Mouse (Mus musculus) CH12.LX (cell line): ENCODE measurements around the gene Kcnc3. TPM values are rescaled to one million over a fixed set of nuclear protein-coding genes. Genes with fewer than 3 reads are reported as not detected.

ENCODE experiments used
- DNase-seq: peaks from one replicate; pipeline ENCODE4 v3.0.0-alpha.2; 2013; ENCODE audit errors: extremely low read depth
- H3K27ac ChIP-seq: 2 replicates; pipeline ENCODE4 v1.5.1; 2012; ENCODE audit warnings: low read depth, mild to moderate bottlenecking, control low read depth, moderate library complexity; ENCODE audit not compliant: insufficient read depth
- H3K27me3 ChIP-seq: replicated peaks from 2 replicates; pipeline ENCODE3; 2012; ENCODE audit warnings: inconsistent platforms
- H3K36me3 ChIP-seq, 2 experiments: replicated peaks in 1 of 2; 2 replicates each; pipeline versions ENCODE3 to v1.6.1; 2012; ENCODE audit warnings: inconsistent platforms in 1 of 2, low read length in 1 of 2, mild to moderate bottlenecking in 1 of 2, mixed read lengths in 1 of 2, moderate library complexity in 1 of 2; ENCODE audit not compliant: control insufficient read depth in 1 of 2, insufficient read depth in 1 of 2
- H3K4me1 ChIP-seq, 2 experiments: 2 replicates each; pipeline ENCODE4 v1.6.1; 2012; ENCODE audit warnings: inconsistent platforms in 1 of 2, moderate library complexity in 1 of 2; ENCODE audit not compliant: insufficient read depth in 2 of 2, control insufficient read depth in 1 of 2
- H3K4me2 ChIP-seq: 2 replicates; pipeline ENCODE4 v1.6.1; 2012; ENCODE audit warnings: low read depth, mild to moderate bottlenecking, control low read depth; ENCODE audit not compliant: poor library complexity, insufficient read depth, severe bottlenecking
- H3K4me3 ChIP-seq, 3 experiments: fragments of 150-350 bp in 1 of 3; sonication (generic) in 1 of 3; replicated peaks in 1 of 3; 2 replicates each; pipeline versions ENCODE3 to v1.5.1; 2011 to 2012; ENCODE audit warnings: low read depth in 2 of 3, low read length in 2 of 3, mild to moderate bottlenecking in 2 of 3, moderate library complexity in 2 of 3, control low read depth in 1 of 3, improper control_type of control experiment in 1 of 3, inconsistent platforms in 1 of 3, mixed read lengths in 1 of 3; ENCODE audit not compliant: poor library complexity in 1 of 3
- H3K79me2 ChIP-seq: replicated peaks from 2 replicates; pipeline ENCODE4 v1.6.1; 2012; ENCODE audit warnings: mild to moderate bottlenecking, moderate library complexity; ENCODE audit not compliant: control insufficient read depth, poor library complexity, insufficient read depth, severe bottlenecking; ENCODE audit errors: extremely low read depth
- H3K9ac ChIP-seq: 2 replicates; pipeline ENCODE4 v1.6.1; 2012; ENCODE audit warnings: low read depth, mild to moderate bottlenecking, control low read depth, moderate library complexity; ENCODE audit not compliant: insufficient read depth
- H3K9me3 ChIP-seq: replicated peaks from 2 replicates; pipeline ENCODE3; 2012; ENCODE audit warnings: low read length, inconsistent platforms, mixed read lengths
- BHLHE40 ChIP-seq: IDR thresholded peaks from 2 replicates; pipeline ENCODE4 v1.6.1; 2011; ENCODE audit warnings: mild to moderate bottlenecking, low read depth, low read length, improper control_type of control experiment
- CHD2 ChIP-seq: IDR thresholded peaks from 2 replicates; pipeline ENCODE4 v1.6.1; 2011; ENCODE audit warnings: low read length, improper control_type of control experiment
- E2F4 ChIP-seq: IDR thresholded peaks from 2 replicates; pipeline ENCODE4 v1.6.1; 2011; ENCODE audit warnings: low read depth, low read length, improper control_type of control experiment; ENCODE audit not compliant: insufficient replicate concordance
- EP300 ChIP-seq: IDR thresholded peaks from 2 replicates; pipeline ENCODE4 v1.6.1; 2011; ENCODE audit warnings: low read length, improper control_type of control experiment
- ETS1 ChIP-seq: conservative IDR thresholded peaks from 2 replicates; pipeline ENCODE4 v1.6.1; 2012; ENCODE audit warnings: low read depth, mild to moderate bottlenecking, inconsistent platforms, low read length, improper control_type of control experiment, moderate library complexity
- GABPA ChIP-seq: IDR thresholded peaks from 2 replicates; pipeline ENCODE4 v1.6.1; 2012; ENCODE audit warnings: low read depth, low read length, improper control_type of control experiment, inconsistent platforms; ENCODE audit not compliant: insufficient replicate concordance
- IRF4 ChIP-seq: IDR thresholded peaks from 2 replicates; pipeline ENCODE4 v1.6.1; 2014; ENCODE audit warnings: low read depth, mild to moderate bottlenecking, inconsistent platforms, low read length, improper control_type of control experiment
- MAX ChIP-seq: IDR thresholded peaks from 2 replicates; pipeline ENCODE4 v1.6.1; 2011; ENCODE audit warnings: low read length, improper control_type of control experiment
- MAZ ChIP-seq: IDR thresholded peaks from 2 replicates; pipeline ENCODE4 v1.6.1; 2012; ENCODE audit warnings: low read depth, mild to moderate bottlenecking, inconsistent platforms, low read length, improper control_type of control experiment, moderate library complexity
- MEF2A ChIP-seq: IDR thresholded peaks from 2 replicates; pipeline ENCODE4 v1.6.1; 2014; ENCODE audit warnings: low read depth, mild to moderate bottlenecking, inconsistent platforms, low read length, improper control_type of control experiment, borderline replicate concordance
- MXI1 ChIP-seq: IDR thresholded peaks from 2 replicates; pipeline ENCODE4 v1.6.1; 2011; ENCODE audit warnings: mild to moderate bottlenecking, low read depth, low read length, improper control_type of control experiment
- MYC ChIP-seq: IDR thresholded peaks from 2 replicates; pipeline ENCODE4 v1.6.1; 2011; ENCODE audit warnings: low read depth, mild to moderate bottlenecking, improper control_type of control experiment, low read length
- NELFE ChIP-seq: IDR thresholded peaks from 2 replicates; pipeline ENCODE4 v1.6.1; 2011; ENCODE audit warnings: low read depth, low read length, improper control_type of control experiment
- PAX5 ChIP-seq: IDR thresholded peaks from 2 replicates; pipeline ENCODE4 v1.6.1; 2012; ENCODE audit warnings: low read length, inconsistent platforms, mixed read lengths
- RAD21 ChIP-seq: IDR thresholded peaks from 2 replicates; pipeline ENCODE4 v1.6.1; 2011; ENCODE audit warnings: low read depth, mild to moderate bottlenecking, low read length, improper control_type of control experiment, moderate library complexity
- RCOR1 ChIP-seq: conservative IDR thresholded peaks from 2 replicates; pipeline ENCODE4 v1.6.1; 2012; ENCODE audit warnings: low read depth, mild to moderate bottlenecking, inconsistent platforms, low read length, improper control_type of control experiment
- TBP ChIP-seq: conservative IDR thresholded peaks from 2 replicates; pipeline ENCODE4 v1.6.1; 2011; ENCODE audit warnings: low read depth, low read length, improper control_type of control experiment
- UBTF ChIP-seq: IDR thresholded peaks from 2 replicates; pipeline ENCODE4 v1.6.1; 2012; ENCODE audit warnings: low read depth, mild to moderate bottlenecking, inconsistent platforms, low read length, improper control_type of control experiment, moderate library complexity
- USF1 ChIP-seq: IDR thresholded peaks from 2 replicates; pipeline ENCODE4 v1.6.1; 2014; ENCODE audit warnings: low read depth, mild to moderate bottlenecking, inconsistent platforms, low read length, improper control_type of control experiment
- USF2 ChIP-seq: conservative IDR thresholded peaks from 2 replicates; pipeline ENCODE4 v1.6.1; 2011; ENCODE audit warnings: low read depth, low read length, improper control_type of control experiment
- ZC3H11A ChIP-seq: IDR thresholded peaks from 2 replicates; pipeline ENCODE4 v1.6.1; 2012; ENCODE audit warnings: low read depth, mild to moderate bottlenecking, inconsistent platforms, low read length, improper control_type of control experiment
- ZKSCAN1 ChIP-seq: IDR thresholded peaks from 2 replicates; pipeline ENCODE4 v1.6.1; 2012; ENCODE audit warnings: low read depth, inconsistent platforms, low read length, improper control_type of control experiment, borderline replicate concordance
- ZNF384 ChIP-seq: IDR thresholded peaks from 2 replicates; pipeline ENCODE4 v1.6.1; 2012; ENCODE audit warnings: low read depth, low read length, improper control_type of control experiment, inconsistent platforms
- dilution Hi-C: fragments of 300-500 bp; cut with MboI; formaldehyde crosslinking; loops from 2 replicates; pipeline ENCODE4 v1.14.3; 2020; ENCODE audit warnings: low sequenced_read_pairs; ENCODE audit not compliant: extremely low pct_unique_long_range_greater_than_20kb, extremely low pct_ligation_motif_present
- in situ Hi-C: fragments of 300-500 bp; cut with MboI; formaldehyde crosslinking; loops from 3 replicates; pipeline ENCODE4 v1.14.3; 2019; ENCODE audit warnings: low sequenced_read_pairs, low pct_ligation_motif_present, low pct_unique_long_range_greater_than_20kb, mixed read lengths
- polyA plus RNA-seq: library from polyadenylated mRNA; unstranded; fragments of >175 nt; gene quantifications from 2 replicates; pipeline ENCODE4 v1.2.1, GENCODE M21; 2012; ENCODE audit warnings: low read depth; ENCODE audit not compliant: insufficient read length
- total RNA-seq, 2 experiments: library from RNA; depleted of rRNA; stranded (reverse); fragments of 300-350 nt in 1 of 2; fragments of >200 nt in 1 of 2; gene quantifications; 2 replicates each; pipeline ENCODE4 v1.2.3; 2012 to 2014

Kcnc3 gene
- total and polyA plus RNA-seq, 3 experiments = 0.31 to 5.6 (median 1.7) TPM

- in situ Hi-C loops = no loop called here
- TF ChIP-seq USF2 (no peak), ZC3H11A (no peak), MAZ (no peak), E2F4 (no peak), MYC (no peak), EP300 (no peak)
- Histone ChIP-seq H3K27me3 (no peaks in the 10 kb centered on the region), H3K27ac (no peak overlapping the region), H3K4me3 (no peak overlapping the region), H3K9me3 (peaks cover 3% of the 10 kb centered on the region), H3K9ac (no peak overlapping the region), H3K4me2 (no peak overlapping the region), H3K36me3 (peaks cover 54 to 75% of the 10 kb centered on the region in 2 experiments), H3K79me2 (peaks cover 10% of the 10 kb centered on the region; the same call in 1 of the 2 replicates), H3K4me1 (peaks cover 12 to 54% of the 10 kb centered on the region in 2 experiments)
- DNase-seq = no peak
- dilution Hi-C loops = no loop called here
Observed at GRCm38 (mm10) chr7:44543071-44543470, 47.4 kb upstream of the Kcnc3 start.

DNA sequence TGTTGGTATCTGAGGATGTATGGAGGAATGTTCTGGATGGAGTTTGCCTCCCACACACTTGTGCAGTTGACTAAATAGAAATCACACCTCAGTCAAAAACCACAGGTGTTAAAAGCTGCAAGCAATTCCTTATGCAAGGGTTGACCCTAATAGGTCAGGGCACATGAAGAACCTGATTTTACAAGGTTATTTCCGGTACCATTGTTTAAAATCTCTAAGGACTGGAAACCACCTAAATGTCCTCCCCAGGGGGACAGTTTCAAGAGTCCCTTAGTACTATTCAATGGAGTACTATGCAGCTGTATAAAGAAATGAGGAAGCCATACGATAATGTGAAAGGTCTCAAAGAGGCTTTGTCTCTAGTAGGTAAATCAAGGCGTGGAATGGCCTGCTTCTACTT is 44.2 kb upstream of the Kcnc3 start:
- Histone ChIP-seq H3K27me3 (no peaks in the 10 kb centered on the region), H3K36me3 (peaks cover 40 to 63% of the 10 kb centered on the region in 2 experiments), H3K9ac (no peak overlapping the region), H3K4me2 (no peak overlapping the region), H3K4me1 (peaks cover 12 to 44% of the 10 kb centered on the region in 2 experiments), H3K27ac (no peak overlapping the region), H3K79me2 (peaks cover 10% of the 10 kb centered on the region; the same call in 1 of the 2 replicates), H3K9me3 (peaks cover 3% of the 10 kb centered on the region), H3K4me3 (no peak overlapping the region)
- in situ Hi-C loops = no loop called here
- TF ChIP-seq MAX (no peak), RAD21 (no peak), ETS1 (peak; percentile 55), MAZ (no peak; the same call in 1 of the 2 replicates), BHLHE40 (peak; percentile 55), MXI1 (no peak), USF2 (no peak), ZNF384 (no peak), RCOR1 (no peak)
- peak; percentile 45 for DNase-seq
- dilution Hi-C loops = no loop called here

DNA sequence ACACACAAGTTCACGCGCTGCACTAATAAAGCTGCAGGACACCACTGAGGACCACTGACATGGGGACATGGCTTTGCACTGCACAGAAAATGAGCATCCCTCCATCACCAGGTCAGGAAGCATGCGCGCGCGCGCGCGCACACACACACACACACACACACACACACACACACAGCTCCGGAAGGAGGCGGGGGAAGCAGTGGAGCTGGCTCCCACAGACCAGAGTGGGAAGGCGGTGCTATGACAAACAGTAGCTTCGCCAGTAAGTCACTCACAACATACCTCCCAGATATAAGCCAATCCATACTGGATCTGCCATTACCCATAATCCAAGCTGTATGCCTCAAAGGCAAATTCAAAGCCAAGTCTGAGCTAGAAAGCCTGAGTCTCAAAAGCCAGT is 43.4 kb upstream of the Kcnc3 start:
- TF ChIP-seq PAX5 (no peak), ZNF384 (no peak), USF1 (no peak), TBP (no peak), MEF2A (no peak), ZC3H11A (no peak), IRF4 (no peak), ZKSCAN1 (no peak), CHD2 (no peak), UBTF (no peak), GABPA (no peak), NELFE (no peak), ETS1 (no peak), MAX (no peak)
- Histone ChIP-seq H3K27me3 (no peaks in the 10 kb centered on the region), H3K4me3 (peak overlapping the region in 1 of 3 experiments; percentile 82), H3K79me2 (peaks cover 10% of the 10 kb centered on the region; the same call in 1 of the 2 replicates), H3K36me3 (peaks cover 40 to 63% of the 10 kb centered on the region in 2 experiments), H3K4me1 (peaks cover 12 to 44% of the 10 kb centered on the region in 2 experiments), H3K4me2 (peak overlapping the region; percentile 52), H3K27ac (no peak overlapping the region; the same call in 1 of the 2 replicates), H3K9me3 (peaks cover 3% of the 10 kb centered on the region), H3K9ac (no peak overlapping the region; the same call in 1 of the 2 replicates)
- in situ Hi-C loops (no loop called here), dilution Hi-C loops (no loop called here)
- DNase-seq = no peak
